Mouse (Mus musculus): Measurements from ENCODE around the gene Dll3. TPM values are rescaled to one million over a fixed set of nuclear protein-coding genes. Genes with fewer than 3 reads are reported as not detected.

The Dll3 gene
- polyA plus RNA-seq, 1 experiment, result not detected

DNA sequence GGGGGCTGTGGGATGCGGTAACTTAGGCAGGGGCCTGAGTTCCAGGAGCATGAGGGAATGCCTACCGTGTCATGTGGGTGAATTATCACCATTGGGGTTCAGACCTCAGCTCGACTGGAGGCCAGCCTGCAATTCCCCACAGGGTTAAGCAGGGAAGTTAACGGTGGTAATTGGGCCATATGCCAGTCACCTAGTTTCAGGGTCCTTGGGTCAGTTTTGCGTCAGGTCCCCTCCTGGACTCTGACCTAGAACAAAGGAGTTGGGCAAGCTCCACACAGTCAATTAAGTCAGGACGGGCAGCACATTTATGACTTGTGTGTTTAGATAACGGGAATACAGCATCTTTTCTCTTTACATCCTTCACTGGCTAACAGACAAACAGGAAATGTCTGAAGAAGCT is 39.3 kb upstream of the Dll3 start:
- Histone ChIP-seq H3K27me3 (ENCODE audit: control insufficient read depth, insufficient read depth, low read length) (no peaks in the 10 kb centered on the region), H3K4me3 (ENCODE audit: extremely low read depth, insufficient read depth, insufficient read length) (no peak overlapping the region), H3K36me3 (ENCODE audit: control insufficient read depth, insufficient read depth, low read length) (no peaks in the 10 kb centered on the region), H3K4me1 (ENCODE audit: control insufficient read depth, insufficient read depth, insufficient read length) (no peaks in the 10 kb centered on the region; the same call in none of the 2 replicates), H3K27ac (ENCODE audit: insufficient read depth, low read length) (no peak overlapping the region)
- DNase-seq (ENCODE audit: low read depth in 1 of 2, low spot score in 2 of 2), result no peak
- no peak for TF ChIP-seq POLR2A (IDR thresholded peaks at IDR 0.05; ENCODE audit: low read depth, low read length)
- WGBS, result 78% methylated on average over 7 of the region's 7 CpGs

DNA sequence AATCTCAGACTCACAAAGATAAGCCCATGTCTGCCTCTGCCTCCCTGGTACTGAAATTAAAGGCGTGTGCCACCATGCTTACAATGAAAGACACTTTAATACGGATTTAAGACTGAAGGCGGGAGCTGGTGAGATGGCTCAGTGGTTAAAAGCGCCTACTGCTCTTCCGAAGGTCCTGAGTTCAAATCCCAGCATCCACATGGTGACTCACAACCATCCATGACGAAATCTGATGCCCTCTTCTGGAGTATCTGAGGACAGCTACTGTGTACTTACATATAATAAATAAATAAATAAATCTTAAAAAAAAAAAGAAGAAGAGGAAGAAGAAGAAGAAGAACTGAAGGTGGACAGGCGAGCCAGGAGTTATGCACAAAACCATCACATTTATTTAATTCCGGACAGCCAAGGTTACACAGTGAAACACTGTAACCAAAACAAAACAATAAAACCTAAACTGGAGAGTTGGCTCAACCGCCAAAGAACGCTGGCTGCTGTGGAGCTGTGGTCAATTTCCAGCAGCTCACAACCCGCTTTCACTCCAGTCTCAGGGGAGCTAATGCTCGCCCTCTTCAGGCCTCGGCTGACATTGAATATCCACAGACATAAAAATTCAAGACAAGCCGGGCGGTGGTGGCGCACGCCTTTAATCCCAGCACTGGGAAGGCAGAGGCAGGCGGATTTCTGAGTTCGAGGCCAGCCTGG is 37.3 kb upstream of the Dll3 start:
- peak; percentile 55 to 63 for DNase-seq (ENCODE audit: low read depth in 1 of 2, low spot score in 2 of 2)
- Histone ChIP-seq H3K27me3 (ENCODE audit: control insufficient read depth, insufficient read depth, low read length) (no peaks in the 10 kb centered on the region), H3K4me1 (ENCODE audit: control insufficient read depth, insufficient read depth, insufficient read length) (no peaks in the 10 kb centered on the region; the same call in none of the 2 replicates), H3K27ac (ENCODE audit: insufficient read depth, low read length) (peak overlapping the region; percentile 92), H3K4me3 (ENCODE audit: extremely low read depth, insufficient read depth, insufficient read length) (peak overlapping the region; percentile 55; the same call in 1 of the 2 replicates), H3K36me3 (ENCODE audit: control insufficient read depth, insufficient read depth, low read length) (no peaks in the 10 kb centered on the region)
- TF ChIP-seq POLR2A (IDR thresholded peaks at IDR 0.05; ENCODE audit: low read depth, low read length) (no peak), CTCF (IDR thresholded peaks at IDR 0.05; ENCODE audit: extremely low read depth, insufficient read depth, insufficient read length, insufficient replicate concordance) (peak; percentile 11; the same call in 1 of the 2 replicates)
- WGBS, result 17% methylated on average over 19 of the region's 19 CpGs

DNA sequence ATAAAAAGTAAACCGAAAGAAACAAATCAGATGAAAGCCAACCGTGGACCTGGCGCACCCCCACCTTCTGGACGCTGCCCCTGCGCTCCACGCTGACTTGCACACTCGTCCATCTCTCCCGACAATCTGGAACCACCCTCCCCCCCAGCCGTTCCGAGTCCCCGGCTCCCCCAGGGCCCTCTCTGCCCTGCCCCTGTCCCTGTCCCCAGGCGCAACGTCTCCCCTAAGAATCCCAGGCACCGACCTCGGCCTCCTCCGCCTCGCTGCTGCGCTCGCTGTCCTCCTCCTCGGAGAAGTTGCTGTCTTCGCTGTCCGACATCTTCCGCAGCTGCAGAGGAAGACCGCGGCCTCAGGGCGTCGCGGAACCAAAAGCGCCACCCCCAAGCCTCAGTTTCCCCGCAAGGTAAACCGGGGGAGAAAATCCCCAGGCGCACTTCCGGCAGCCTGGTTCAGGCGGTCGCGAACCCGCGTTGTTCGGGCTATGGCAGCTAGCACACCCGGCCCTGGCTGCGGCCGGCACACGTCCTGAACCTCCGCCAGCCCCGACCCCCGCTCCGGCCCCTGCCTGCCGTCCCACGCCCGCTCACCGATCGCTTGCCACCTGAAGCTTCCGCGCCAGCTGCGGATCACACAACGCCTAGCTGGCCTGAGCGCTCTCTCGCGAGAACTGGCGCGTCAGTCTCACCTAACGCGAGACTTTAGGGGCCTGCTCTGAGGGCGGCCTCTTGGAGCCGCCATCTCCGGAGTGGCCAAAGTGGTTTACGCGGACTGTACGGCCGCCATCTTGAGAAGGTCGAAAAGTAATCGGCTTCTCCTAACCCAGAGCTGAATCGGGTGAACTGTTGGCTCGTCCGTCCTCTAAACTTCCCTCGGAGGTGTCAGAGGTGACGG is 36.3 kb upstream of the Dll3 start, which contains the start of gene Supt5:
Gene Supt5 (minus strand): TSS at position 639 of the 891 bp plus-strand sequence.
- no peaks in the 10 kb centered on the region for H3K36me3 ChIP-seq (ENCODE audit: control insufficient read depth, insufficient read depth, low read length)
- DNase-seq (ENCODE audit: low read depth in 1 of 2, low spot score in 2 of 2), result peak; percentile 98
- H3K27ac ChIP-seq (ENCODE audit: insufficient read depth, low read length), result peak within 1 kb of the TSS; percentile 92
- WGBS, result under 1% methylated on average over 77 of the region's 77 CpGs
- H3K4me3 ChIP-seq (ENCODE audit: extremely low read depth, insufficient read depth, insufficient read length), result peak within 1 kb of the TSS; percentile 86
- no peaks in the 10 kb centered on the region; the same call in none of the 2 replicates for H3K4me1 ChIP-seq (ENCODE audit: control insufficient read depth, insufficient read depth, insufficient read length)
- H3K27me3 ChIP-seq (ENCODE audit: control insufficient read depth, insufficient read depth, low read length), result no peaks in the 10 kb centered on the region
- TF ChIP-seq CTCF (IDR thresholded peaks at IDR 0.05; ENCODE audit: extremely low read depth, insufficient read depth, insufficient read length, insufficient replicate concordance) (no peak), POLR2A (IDR thresholded peaks at IDR 0.05; ENCODE audit: low read depth, low read length) (peak; percentile 92)

DNA sequence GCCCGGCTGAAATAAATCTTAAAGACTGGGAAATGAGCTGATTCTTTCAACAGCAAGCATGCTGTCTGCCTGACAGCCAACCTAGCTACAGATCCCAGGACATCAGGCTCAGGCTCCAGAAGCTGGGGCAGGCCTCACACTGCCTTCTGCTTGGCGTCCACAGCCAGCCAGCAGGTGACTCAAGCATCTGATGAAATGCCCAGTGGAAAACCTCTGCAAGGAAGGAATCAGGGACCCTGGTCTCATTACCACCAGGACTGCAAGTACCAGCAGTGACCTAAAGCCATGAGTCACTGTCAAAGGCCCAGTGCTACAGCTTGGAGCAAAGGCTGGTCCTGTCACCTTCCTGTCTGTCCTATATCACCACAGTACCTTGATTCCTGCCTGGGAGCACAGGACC is 33.4 kb upstream of the Dll3 start:
- H3K4me1 ChIP-seq (ENCODE audit: control insufficient read depth, insufficient read depth, insufficient read length), result no peaks in the 10 kb centered on the region; the same call in none of the 2 replicates
- WGBS, result 93% methylated on average over 2 of the region's 2 CpGs
- H3K27ac ChIP-seq (ENCODE audit: insufficient read depth, low read length), result no peak overlapping the region
- no peaks in the 10 kb centered on the region for H3K27me3 ChIP-seq (ENCODE audit: control insufficient read depth, insufficient read depth, low read length)
- TF ChIP-seq CTCF (IDR thresholded peaks at IDR 0.05; ENCODE audit: extremely low read depth, insufficient read depth, insufficient read length, insufficient replicate concordance) (no peak), POLR2A (IDR thresholded peaks at IDR 0.05; ENCODE audit: low read depth, low read length) (no peak)
- H3K4me3 ChIP-seq (ENCODE audit: extremely low read depth, insufficient read depth, insufficient read length), result no peak overlapping the region
- H3K36me3 ChIP-seq (ENCODE audit: control insufficient read depth, insufficient read depth, low read length), result peaks cover 5% of the 10 kb centered on the region
- DNase-seq (ENCODE audit: low read depth in 1 of 2, low spot score in 2 of 2), result no peak

DNA sequence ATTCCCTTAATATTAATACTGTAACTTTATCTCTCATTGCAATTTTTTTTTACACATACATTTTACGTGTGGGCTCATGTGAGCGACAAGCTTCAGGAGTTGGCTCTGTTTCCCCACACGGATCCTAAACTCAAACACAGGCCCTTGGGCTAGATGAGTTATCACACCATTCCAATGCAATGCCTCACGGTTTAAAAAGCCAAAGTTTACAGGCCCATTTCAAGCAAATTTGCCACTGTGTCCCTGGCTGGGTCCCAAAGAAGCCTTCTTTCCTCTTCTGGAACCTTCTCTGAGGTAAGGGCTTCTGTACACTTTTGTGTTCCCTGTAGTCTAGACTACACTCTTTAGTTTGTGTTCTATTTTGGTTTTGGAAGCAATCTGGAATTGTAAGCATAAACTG is 32.5 kb upstream of the Dll3 start:
- TF ChIP-seq CTCF (IDR thresholded peaks at IDR 0.05; ENCODE audit: extremely low read depth, insufficient read depth, insufficient read length, insufficient replicate concordance), result no peak
- no peak for TF ChIP-seq POLR2A (IDR thresholded peaks at IDR 0.05; ENCODE audit: low read depth, low read length)
- Histone ChIP-seq H3K27me3 (ENCODE audit: control insufficient read depth, insufficient read depth, low read length) (no peaks in the 10 kb centered on the region), H3K4me1 (ENCODE audit: control insufficient read depth, insufficient read depth, insufficient read length) (no peaks in the 10 kb centered on the region; the same call in none of the 2 replicates), H3K27ac (ENCODE audit: insufficient read depth, low read length) (no peak overlapping the region), H3K4me3 (ENCODE audit: extremely low read depth, insufficient read depth, insufficient read length) (no peak overlapping the region), H3K36me3 (ENCODE audit: control insufficient read depth, insufficient read depth, low read length) (peaks cover 13% of the 10 kb centered on the region)
- no peak for DNase-seq (ENCODE audit: low read depth in 1 of 2, low spot score in 2 of 2)
- WGBS, result 91% methylated on average over 4 of the region's 4 CpGs

DNA sequence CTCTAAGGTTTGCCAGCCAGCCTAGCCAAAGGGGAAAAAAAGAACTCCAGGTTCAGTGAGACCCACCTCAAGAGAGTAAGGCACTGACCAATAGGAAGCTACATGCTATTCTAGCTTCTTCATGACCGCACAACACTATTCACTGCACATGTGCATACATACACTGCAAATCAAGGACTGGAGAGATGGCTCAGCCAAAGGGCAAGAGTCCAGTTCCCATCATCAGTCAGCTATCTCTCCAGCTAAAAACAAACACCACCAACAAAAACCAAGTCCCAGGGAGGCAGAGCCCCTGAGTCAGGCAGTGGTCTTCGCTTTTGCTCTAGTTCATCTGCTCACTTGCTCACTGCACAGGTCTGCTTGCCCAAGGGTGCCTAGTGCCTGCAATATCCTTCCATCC is 26.2 kb upstream of the Dll3 start:
- DNase-seq (ENCODE audit: low read depth in 1 of 2, low spot score in 2 of 2), result no peak
- WGBS, result 93% methylated on average over 2 of the region's 2 CpGs
- Histone ChIP-seq H3K27me3 (ENCODE audit: control insufficient read depth, insufficient read depth, low read length) (no peaks in the 10 kb centered on the region), H3K4me1 (ENCODE audit: control insufficient read depth, insufficient read depth, insufficient read length) (no peaks in the 10 kb centered on the region), H3K4me3 (ENCODE audit: extremely low read depth, insufficient read depth, insufficient read length) (no peak overlapping the region), H3K27ac (ENCODE audit: insufficient read depth, low read length) (no peak overlapping the region), H3K36me3 (ENCODE audit: control insufficient read depth, insufficient read depth, low read length) (peaks cover 44% of the 10 kb centered on the region)
- no peak for TF ChIP-seq POLR2A (IDR thresholded peaks at IDR 0.05; ENCODE audit: low read depth, low read length)
- TF ChIP-seq CTCF (IDR thresholded peaks at IDR 0.05; ENCODE audit: extremely low read depth, insufficient read depth, insufficient read length, insufficient replicate concordance), result no peak

All from spleen, adult 2 months (tissue).